Mouse (Mus musculus) forebrain, postnatal 0 days (tissue): ENCODE data around the gene Kdm2b. TPM values are rescaled to one million over a fixed set of nuclear protein-coding genes. Genes with fewer than 3 reads are reported as not detected.

Source experiments
- ATAC-seq: fragments of 200-750 bp; cut with Nextera tagmentation; 2 replicates; pipeline ENCODE4 v1.8.0; 2017; ENCODE audit warnings: mild to moderate bottlenecking, moderate library complexity
- DNase-seq: peaks from one replicate; pipeline ENCODE4 v3.0.0-alpha.2; 2015
- H3K27ac ChIP-seq: fragments of 300-500 bp; sonication (generic); 2 replicates; pipeline ENCODE4 v1.5.1; 2014; ENCODE audit warnings: low read depth, mild to moderate bottlenecking, antibody characterized with exemption, low read length, moderate library complexity, mixed read lengths
- H3K27me3 ChIP-seq: fragments of 300-500 bp; sonication (generic); 2 replicates; pipeline ENCODE4 v1.6.1; 2014; ENCODE audit warnings: mild to moderate bottlenecking, low read length, mixed read lengths; ENCODE audit not compliant: insufficient read depth
- H3K36me3 ChIP-seq: fragments of 300-500 bp; sonication (generic); 2 replicates; pipeline ENCODE4 v1.6.1; 2014; ENCODE audit warnings: mild to moderate bottlenecking, moderate library complexity; ENCODE audit not compliant: insufficient read depth
- H3K4me1 ChIP-seq: fragments of 300-500 bp; sonication (generic); 2 replicates; pipeline ENCODE4 v1.6.1; 2014; ENCODE audit warnings: antibody characterized with exemption; ENCODE audit not compliant: insufficient read depth
- H3K4me2 ChIP-seq: fragments of 300-500 bp; sonication (generic); 2 replicates; pipeline ENCODE4 v1.6.1; 2014; ENCODE audit warnings: low read depth, mild to moderate bottlenecking, moderate library complexity
- H3K4me3 ChIP-seq: fragments of 300-500 bp; sonication (generic); 2 replicates; pipeline ENCODE4 v1.5.1; 2014; ENCODE audit warnings: low read depth, low read length, mixed read lengths
- H3K9ac ChIP-seq: fragments of 300-500 bp; sonication (generic); 2 replicates; pipeline ENCODE4 v1.6.1; 2014; ENCODE audit warnings: mild to moderate bottlenecking
- H3K9me3 ChIP-seq: fragments of 300-500 bp; sonication (generic); 2 replicates; pipeline ENCODE4 v1.6.1; 2016; ENCODE audit warnings: low read length
- CTCF ChIP-seq: sonication (generic); IDR thresholded peaks from 2 replicates; pipeline ENCODE4 v1.5.1; 2016; ENCODE audit warnings: antibody characterized with exemption, control low read depth, low read depth
- WGBS: fragments of 180-500 bp; shearing (Covaris S2); extraction: QIAGEN DNeasy Blood & Tissue Kit; methylation state at CpG from one replicate; pipeline ENCODE4 v1.1.7; 2014; 5-methylcytosine and 5-hydroxymethylcytosine counted together
- polyA plus RNA-seq: library from polyadenylated mRNA; unstranded; fragments of >200 nt; fragmentation: Nextera tagmentation; extraction: Ambion mirVana; gene quantifications from 2 replicates; pipeline ENCODE4 v1.2.1, GENCODE M21; 2015
- total RNA-seq: library from RNA; depleted of rRNA; stranded (reverse); fragments of >200 nt; gene quantifications from 2 replicates; pipeline ENCODE4 v1.2.3, GENCODE M21; 2014; rRNA removed

Kdm2b gene
- total and polyA plus RNA-seq, 2 experiments from 2014 or later: 91.7 to 127 TPM

DNA sequence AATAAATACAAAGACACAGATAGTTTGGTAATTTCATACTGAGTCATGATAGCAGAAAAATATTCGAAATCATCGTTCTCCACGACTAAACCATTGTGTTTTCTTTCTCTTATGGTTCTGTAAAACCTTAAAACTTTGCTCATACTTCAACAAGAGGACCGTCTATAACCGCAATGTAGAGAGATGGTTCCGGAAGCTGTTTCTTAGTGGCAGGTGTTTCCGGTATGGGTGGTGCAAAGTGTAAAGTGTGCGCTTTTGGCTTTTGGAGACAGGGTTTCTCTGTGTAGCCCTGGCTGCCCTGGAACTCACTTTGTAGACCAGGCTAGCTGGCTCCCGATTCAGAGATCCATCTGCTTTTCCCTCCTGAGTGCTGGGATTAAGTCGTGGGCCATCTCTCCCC is 157.1 kb downstream of the Kdm2b start:
- Histone ChIP-seq H3K27ac (no peak overlapping the region), H3K9me3 (no peaks in the 10 kb centered on the region), H3K4me3 (no peak overlapping the region), H3K9ac (no peak overlapping the region), H3K36me3 (no peaks in the 10 kb centered on the region), H3K4me2 (no peak overlapping the region), H3K4me1 (no peaks in the 10 kb centered on the region), H3K27me3 (no peaks in the 10 kb centered on the region)
- no peak for ATAC-seq
- no peak for TF ChIP-seq CTCF
- no peak for DNase-seq
- WGBS: 86% methylated on average over 10 of the region's 10 CpGs

- DNase-seq (no peak), ATAC-seq (no peak)
- Histone ChIP-seq H3K36me3 (no peaks in the 10 kb centered on the region), H3K4me2 (no peak overlapping the region), H3K4me3 (no peak overlapping the region), H3K9ac (no peak overlapping the region), H3K27me3 (no peaks in the 10 kb centered on the region), H3K9me3 (no peaks in the 10 kb centered on the region), H3K4me1 (peaks cover 3% of the 10 kb centered on the region; the same call in 1 of the 2 replicates), H3K27ac (no peak overlapping the region)
- no peak for TF ChIP-seq CTCF
- WGBS: 80% methylated on average over 8 of the region's 8 CpGs
Observed at GRCm38 (mm10) chr5:122825099-122825498, 164.5 kb downstream of the Kdm2b start.

DNA sequence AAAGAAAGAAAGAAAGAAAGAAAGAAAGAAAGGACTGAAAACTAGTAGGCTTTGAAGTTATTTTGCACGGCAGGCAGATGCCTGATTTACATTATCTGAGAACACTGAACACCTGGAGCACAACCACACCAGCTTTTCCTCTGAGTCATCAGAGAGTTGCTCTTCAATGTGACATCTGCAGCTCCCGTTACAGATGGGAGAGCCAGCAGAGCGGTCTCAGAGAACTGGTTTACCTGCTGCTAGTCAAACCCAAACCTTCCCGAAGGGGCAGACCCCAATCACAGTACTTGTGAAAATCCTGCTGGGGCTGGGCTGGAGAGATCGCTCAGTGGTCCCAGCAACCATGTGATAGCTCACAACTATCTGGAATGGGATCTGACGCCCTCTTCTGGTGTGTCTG is 165.2 kb downstream of the Kdm2b start:
- no peak overlapping the region for H3K9ac ChIP-seq
- no peak overlapping the region for H3K4me3 ChIP-seq
- no peak for TF ChIP-seq CTCF
- H3K36me3 ChIP-seq: peaks cover 2% of the 10 kb centered on the region; the same call in 1 of the 2 replicates
- 75% methylated on average over 6 of the region's 6 CpGs for WGBS
- peaks cover 7% of the 10 kb centered on the region; the same call in 1 of the 2 replicates for H3K4me1 ChIP-seq
- ATAC-seq (no peak), DNase-seq (no peak)
- no peak overlapping the region for H3K27ac ChIP-seq
- H3K9me3 ChIP-seq: no peaks in the 10 kb centered on the region
- H3K4me2 ChIP-seq: no peak overlapping the region
- H3K27me3 ChIP-seq: no peaks in the 10 kb centered on the region

DNA sequence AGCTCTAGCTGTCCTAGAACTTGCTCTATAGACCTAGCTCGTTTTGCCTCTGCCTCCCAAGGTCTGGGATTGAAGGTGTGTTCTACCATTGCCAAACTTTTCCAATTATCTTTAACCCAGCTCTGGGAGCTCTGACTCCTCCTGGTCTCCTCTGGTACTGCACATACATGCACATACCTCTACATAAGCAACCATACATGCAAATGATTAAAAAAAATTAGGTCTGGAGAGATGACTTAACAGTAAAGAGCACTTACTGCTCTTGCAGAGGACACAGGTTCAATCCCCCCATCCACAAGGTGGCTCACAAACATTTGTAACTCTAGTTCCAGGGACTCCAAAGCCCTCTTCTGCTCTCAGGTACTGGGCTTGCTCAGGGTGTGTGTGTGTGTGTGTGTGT is 165.6 kb downstream of the Kdm2b start:
- 70% methylated on average over 1 of the region's 1 CpGs for WGBS
- H3K9me3 ChIP-seq: no peaks in the 10 kb centered on the region
- no peak overlapping the region for H3K9ac ChIP-seq
- no peaks in the 10 kb centered on the region for H3K27me3 ChIP-seq
- ATAC-seq: no peak
- no peak overlapping the region for H3K27ac ChIP-seq
- H3K4me1 ChIP-seq: peaks cover 9% of the 10 kb centered on the region; the same call in 1 of the 2 replicates
- no peak for DNase-seq
- no peak overlapping the region for H3K4me2 ChIP-seq
- H3K36me3 ChIP-seq: peaks cover 6% of the 10 kb centered on the region; the same call in 1 of the 2 replicates
- 0 out of 2 replicates have a peak, but pooled peaks have one; percentile 6 for TF ChIP-seq CTCF
- H3K4me3 ChIP-seq: no peak overlapping the region

- 94% methylated on average over 4 of the region's 4 CpGs for WGBS
- peaks cover 20% of the 10 kb centered on the region for H3K36me3 ChIP-seq
- H3K27me3 ChIP-seq: no peaks in the 10 kb centered on the region
- TF ChIP-seq CTCF: no peak
- no peaks in the 10 kb centered on the region for H3K9me3 ChIP-seq
- no peak overlapping the region for H3K4me2 ChIP-seq
- H3K9ac ChIP-seq: no peak overlapping the region
- H3K27ac ChIP-seq: no peak overlapping the region
- DNase-seq (no peak), ATAC-seq (no peak)
- H3K4me1 ChIP-seq: peaks cover 9% of the 10 kb centered on the region; the same call in 1 of the 2 replicates
- H3K4me3 ChIP-seq: no peak overlapping the region
Observed at GRCm38 (mm10) chr5:122822441-122822840, 167.2 kb downstream of the Kdm2b start.

- Histone ChIP-seq H3K27me3 (no peaks in the 10 kb centered on the region), H3K27ac (peak overlapping the region; percentile 95), H3K4me1 (peaks cover 9% of the 10 kb centered on the region; the same call in 1 of the 2 replicates), H3K4me3 (peak overlapping the region; percentile 84), H3K9me3 (no peaks in the 10 kb centered on the region), H3K4me2 (peak overlapping the region; percentile 51), H3K36me3 (peaks cover 27% of the 10 kb centered on the region), H3K9ac (peak overlapping the region; percentile 90)
- peak; percentile 50 for ATAC-seq
- TF ChIP-seq CTCF: no peak
- DNase-seq: no peak
- WGBS: 0% methylated on average over 10 of the region's 10 CpGs
Observed at GRCm38 (mm10) chr5:122821524-122821885, 168.1 kb downstream of the Kdm2b start.

DNA sequence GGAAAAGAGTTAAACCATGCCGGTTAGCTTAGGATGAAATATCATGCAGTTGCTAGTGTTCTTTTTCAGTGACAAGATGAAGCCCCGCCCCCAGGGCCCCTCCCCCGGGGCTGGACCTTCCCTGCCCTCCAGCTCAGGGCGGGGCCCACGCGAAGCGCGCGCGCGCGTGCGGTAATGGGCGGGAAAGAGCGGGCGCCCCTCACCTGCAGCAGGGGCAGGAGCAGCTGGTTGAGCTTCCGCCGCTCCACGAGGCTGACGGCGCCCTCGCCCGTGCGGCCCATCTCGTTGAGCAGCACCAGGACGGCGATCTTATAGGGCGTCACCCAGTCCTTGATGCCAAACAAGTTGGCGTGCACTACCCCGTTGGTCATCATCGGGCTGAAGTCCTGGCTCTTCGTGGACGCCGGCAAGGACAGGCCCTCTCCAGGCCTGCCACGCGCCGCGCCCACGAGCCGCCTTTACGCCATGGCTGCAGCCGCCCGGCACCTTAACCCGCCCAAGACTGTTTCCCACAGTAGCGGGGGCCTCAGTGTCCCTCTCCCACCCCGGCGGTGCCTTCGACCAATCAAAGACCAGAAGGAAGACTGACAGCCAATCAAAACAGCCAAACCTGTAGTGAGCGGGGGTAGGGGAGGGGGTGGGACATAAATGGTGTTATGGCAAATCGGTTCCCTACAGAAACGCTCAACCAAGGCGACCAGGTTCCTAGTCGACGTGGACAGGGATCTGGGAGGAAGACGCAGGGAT is 168.7 kb downstream of the Kdm2b start, which contains the start of gene Anapc5:
TSS of gene Anapc5 (minus strand) at position 563 of the 747 bp plus-strand sequence.
- DNase-seq (peak; percentile 97), ATAC-seq (peak; percentile 99)
- Histone ChIP-seq H3K27me3 (no peaks in the 10 kb centered on the region), H3K36me3 (peaks cover 29% of the 10 kb centered on the region), H3K9me3 (no peaks in the 10 kb centered on the region), H3K4me3 (peak within 1 kb of the TSS; percentile 84), H3K4me1 (peaks cover 9% of the 10 kb centered on the region; the same call in 1 of the 2 replicates), H3K27ac (peak within 1 kb of the TSS; percentile 95), H3K9ac (peak within 1 kb of the TSS; percentile 90), H3K4me2 (peak within 1 kb of the TSS; percentile 51)
- WGBS: 1% methylated on average over 55 of the region's 55 CpGs
- no peak for TF ChIP-seq CTCF

Other genes starting within 250 kb of the Kdm2b start
- 89.3 and 106 TPM in 2 replicates for gene Camkk2, start 210.4 kb downstream of the Kdm2b start, total RNA-seq
- gene Camkk2, start 210.4 kb downstream of the Kdm2b start, polyA plus RNA-seq: 76.2 and 93.8 TPM in 2 replicates
- 522 and 533 TPM in 2 replicates for gene Anapc5, start 168.5 kb downstream of the Kdm2b start, total RNA-seq
- gene Anapc5, start 168.5 kb downstream of the Kdm2b start, polyA plus RNA-seq: 373 and 445 TPM in 2 replicates
- gene Rnf34, start 139.8 kb downstream of the Kdm2b start, total RNA-seq: 32.1 and 39.3 TPM in 2 replicates
- 46.1 and 46.6 TPM in 2 replicates for gene Rnf34, start 139.8 kb downstream of the Kdm2b start, polyA plus RNA-seq
- 13.8 and 19.4 TPM in 2 replicates for gene Orai1, start 25.3 kb upstream of the Kdm2b start, total RNA-seq
- gene Orai1, start 25.3 kb upstream of the Kdm2b start, polyA plus RNA-seq: 10.7 and 14.4 TPM in 2 replicates
- 0.23 TPM in 1 of 2 replicates, not detected in the other for gene Morn3, start 57.2 kb upstream of the Kdm2b start, total RNA-seq
- gene Morn3, start 57.2 kb upstream of the Kdm2b start, polyA plus RNA-seq: 1.1 and 1.5 TPM in 2 replicates
- 18.0 and 18.1 TPM in 2 replicates for gene Tmem120b, start 78.6 kb upstream of the Kdm2b start, total RNA-seq
- gene Tmem120b, start 78.6 kb upstream of the Kdm2b start, polyA plus RNA-seq: 21.2 and 22.2 TPM in 2 replicates
- gene Rhof, start 142.9 kb upstream of the Kdm2b start, total RNA-seq: 25.3 and 27.0 TPM in 2 replicates
- gene Rhof, start 142.9 kb upstream of the Kdm2b start, polyA plus RNA-seq: 36.9 and 38.7 TPM in 2 replicates
- gene Setd1b, start 152.4 kb upstream of the Kdm2b start, total RNA-seq: 3.9 and 5.6 TPM in 2 replicates
- 5.1 and 7.6 TPM in 2 replicates for gene Setd1b, start 152.4 kb upstream of the Kdm2b start, polyA plus RNA-seq
- 37.4 and 39.5 TPM in 2 replicates for gene Psmd9, start 179.6 kb upstream of the Kdm2b start, total RNA-seq
- 72.3 and 79.4 TPM in 2 replicates for gene Psmd9, start 179.6 kb upstream of the Kdm2b start, polyA plus RNA-seq
- not detected in 2 replicates for gene Hpd, start 192.9 kb upstream of the Kdm2b start, total RNA-seq
- not detected in 2 replicates for gene Hpd, start 192.9 kb upstream of the Kdm2b start, polyA plus RNA-seq